Mouse (Mus musculus) bone marrow, adult 2 months (tissue): ENCODE data around the gene Cep41. TPM values are rescaled to one million over a fixed set of nuclear protein-coding genes. Genes with fewer than 3 reads are reported as not detected.

Experiments
- H3K27ac ChIP-seq: fragments of 200-500 bp; 2 replicates; pipeline ENCODE4 v1.5.1; 2012; ENCODE audit warnings: low read depth, mild to moderate bottlenecking, control low read depth, inconsistent platforms, low read length; ENCODE audit not compliant: control insufficient read depth, poor library complexity, insufficient read depth
- H3K4me1 ChIP-seq: fragments of 200-500 bp; 2 replicates; pipeline ENCODE4 v1.6.1; 2011; ENCODE audit warnings: low read length; ENCODE audit not compliant: control insufficient read depth, insufficient read depth
- H3K4me3 ChIP-seq: fragments of 200-500 bp; replicated peaks from 2 replicates; pipeline ENCODE3; 2011; ENCODE audit warnings: mild to moderate bottlenecking, low read depth, low read length, control low read depth; ENCODE audit not compliant: control insufficient read depth
- CTCF ChIP-seq: fragments of 200-500 bp; IDR thresholded peaks from 2 replicates; pipeline ENCODE4 v1.5.1; 2011; ENCODE audit warnings: low read length, control low read depth; ENCODE audit not compliant: control insufficient read depth, insufficient read depth
- POLR2A ChIP-seq: fragments of 200-500 bp; IDR thresholded peaks from 2 replicates; pipeline ENCODE4 v1.6.1; 2011; ENCODE audit warnings: low read depth, mild to moderate bottlenecking, control low read depth, low read length, borderline replicate concordance; ENCODE audit not compliant: control insufficient read depth
- WGBS: fragments of 180-500 bp; shearing (Covaris S2); methylation state at CpG from one replicate; pipeline ENCODE4 v1.1.7; 2018; 5-methylcytosine and 5-hydroxymethylcytosine counted together
- polyA plus RNA-seq: library from polyadenylated mRNA; stranded (reverse); fragments of >200 nt; gene quantifications from 2 replicates; pipeline ENCODE4 v1.2.4, GENCODE M21; 2011; ENCODE audit warnings: low replicate concordance; ENCODE audit not compliant: missing spikeins, insufficient read depth, insufficient read length

Cep41 gene
- polyA plus RNA-seq, 1 experiment: 6.5 TPM

DNA sequence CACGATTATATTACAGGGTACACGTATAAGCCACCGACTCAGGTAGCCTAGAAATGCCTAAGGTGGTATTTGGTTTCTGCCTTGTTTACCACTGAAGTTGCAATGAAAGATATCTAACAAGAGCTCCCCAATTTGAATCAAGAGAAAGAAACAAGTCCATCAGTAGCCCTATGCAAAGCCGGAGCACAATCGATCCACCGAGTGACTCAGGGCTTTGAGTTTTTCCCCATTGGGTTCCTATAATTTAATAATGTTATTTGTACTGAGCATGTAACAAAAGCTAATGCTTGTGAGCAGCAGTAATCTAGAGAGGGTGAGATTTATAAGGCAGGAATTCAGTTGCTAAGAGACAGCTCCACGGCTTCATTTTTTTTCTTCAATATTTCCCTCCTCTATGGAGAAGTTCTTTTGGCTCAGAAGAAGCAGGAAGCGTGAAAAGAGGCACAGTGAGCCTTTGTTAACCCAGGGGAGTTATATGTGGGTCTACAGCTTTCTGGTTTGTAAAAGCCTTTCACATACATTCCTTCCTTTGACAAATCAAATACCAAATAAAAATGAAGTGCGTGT lies 18.8 kb downstream of the Cep41 start:
- TF ChIP-seq POLR2A (no peak), CTCF (no peak)
- H3K4me1 ChIP-seq: peaks cover 2% of the 10 kb centered on the region; the same call in 1 of the 2 replicates
- no peak overlapping the region for H3K27ac ChIP-seq
- WGBS: 63% methylated on average over 9 of the region's 9 CpGs
- no peak overlapping the region for H3K4me3 ChIP-seq

- 55% methylated on average over 14 of the region's 14 CpGs for WGBS
- Histone ChIP-seq H3K4me3 (no peak overlapping the region), H3K27ac (no peak overlapping the region), H3K4me1 (peaks cover 2% of the 10 kb centered on the region; the same call in 1 of the 2 replicates)
- TF ChIP-seq POLR2A (no peak), CTCF (no peak)
These were observed 19.6 kb downstream of the Cep41 start for GRCm38 (mm10) chr6:30673764-30674561.

DNA sequence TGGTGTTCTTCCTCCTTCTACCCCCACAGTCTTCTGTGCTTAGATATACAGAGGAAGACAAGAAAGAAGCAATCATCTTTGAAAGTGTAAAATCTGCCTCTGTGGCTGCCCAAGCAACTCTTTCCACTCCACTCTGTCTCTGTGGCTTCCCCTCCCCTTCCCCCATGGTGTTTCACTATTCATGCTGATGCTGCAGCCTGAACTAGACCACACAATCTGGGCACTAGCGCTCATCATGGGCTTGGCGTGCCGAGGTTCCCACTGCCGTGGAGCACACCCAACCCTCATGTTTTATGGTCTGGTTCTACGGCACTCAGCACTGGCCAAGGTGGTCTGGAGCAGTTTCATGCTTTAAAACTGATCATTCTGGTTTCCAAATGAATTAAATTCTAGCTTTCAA lies 21.9 kb downstream of the Cep41 start:
- no peak overlapping the region for H3K27ac ChIP-seq
- 37% methylated on average over 5 of the region's 5 CpGs for WGBS
- peaks cover 2% of the 10 kb centered on the region; the same call in 1 of the 2 replicates for H3K4me1 ChIP-seq
- no peak overlapping the region for H3K4me3 ChIP-seq
- TF ChIP-seq CTCF (no peak), POLR2A (no peak)

DNA sequence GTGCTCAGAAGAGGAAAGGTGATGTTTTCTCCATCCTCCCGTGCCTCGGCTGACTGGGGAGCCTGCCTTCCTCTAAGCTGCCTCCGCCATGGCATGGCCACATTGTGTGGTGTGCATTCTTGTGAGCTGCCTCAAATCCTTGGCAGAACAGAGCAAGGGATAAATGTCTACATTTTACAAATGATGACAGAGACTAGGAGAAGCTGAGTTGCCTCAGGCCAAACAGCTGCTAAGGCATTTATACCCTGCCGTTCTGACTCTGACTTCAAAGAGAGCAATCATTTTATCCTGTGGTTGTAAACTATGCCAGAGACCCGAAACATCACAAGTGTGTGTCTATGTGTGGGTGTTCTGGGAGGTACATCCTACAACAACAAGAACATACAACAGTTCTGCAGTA lies 26.0 kb downstream of the Cep41 start:
- WGBS: 89% methylated on average over 5 of the region's 5 CpGs
- Histone ChIP-seq H3K4me1 (peaks cover 2% of the 10 kb centered on the region; the same call in 1 of the 2 replicates), H3K4me3 (no peak overlapping the region), H3K27ac (no peak overlapping the region)
- TF ChIP-seq POLR2A: no peak
- TF ChIP-seq CTCF: no peak

- H3K27ac ChIP-seq: no peak overlapping the region
- TF ChIP-seq POLR2A (no peak), CTCF (no peak)
- no peaks in the 10 kb centered on the region for H3K4me1 ChIP-seq
- H3K4me3 ChIP-seq: no peak overlapping the region
- 84% methylated on average over 6 of the region's 6 CpGs for WGBS
These were observed 27.5 kb downstream of the Cep41 start for GRCm38 (mm10) chr6:30666043-30666442.

DNA sequence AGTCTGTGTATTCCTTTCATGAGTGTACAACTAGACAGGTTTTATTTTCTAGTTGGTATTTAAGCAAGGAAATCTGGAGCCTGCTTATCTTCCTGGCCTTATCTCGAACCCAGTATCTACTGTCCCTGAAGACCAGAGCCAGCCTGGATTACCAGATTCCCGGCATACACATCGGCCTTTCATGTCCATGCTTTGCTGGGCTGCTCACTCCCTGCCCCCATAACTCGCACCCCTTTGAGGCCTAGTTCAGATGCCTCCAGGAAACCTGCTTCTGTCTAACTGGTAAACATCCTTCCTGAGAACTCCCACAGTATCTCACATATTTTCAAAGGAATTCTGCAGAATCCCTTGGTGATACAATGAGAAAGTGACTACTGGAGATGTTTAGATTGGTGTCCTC lies 28.3 kb downstream of the Cep41 start:
- H3K4me3 ChIP-seq: no peak overlapping the region
- WGBS: 85% methylated on average over 4 of the region's 4 CpGs
- H3K4me1 ChIP-seq: no peaks in the 10 kb centered on the region
- H3K27ac ChIP-seq: no peak overlapping the region
- TF ChIP-seq CTCF (no peak), POLR2A (no peak)

GRCm38 (mm10) chr6:30664776-30665175 lies 28.8 kb downstream of the Cep41 start:
- Histone ChIP-seq H3K4me1 (no peaks in the 10 kb centered on the region), H3K4me3 (no peak overlapping the region), H3K27ac (no peak overlapping the region)
- TF ChIP-seq POLR2A (no peak), CTCF (no peak)
- 86% methylated on average over 6 of the region's 6 CpGs for WGBS

DNA sequence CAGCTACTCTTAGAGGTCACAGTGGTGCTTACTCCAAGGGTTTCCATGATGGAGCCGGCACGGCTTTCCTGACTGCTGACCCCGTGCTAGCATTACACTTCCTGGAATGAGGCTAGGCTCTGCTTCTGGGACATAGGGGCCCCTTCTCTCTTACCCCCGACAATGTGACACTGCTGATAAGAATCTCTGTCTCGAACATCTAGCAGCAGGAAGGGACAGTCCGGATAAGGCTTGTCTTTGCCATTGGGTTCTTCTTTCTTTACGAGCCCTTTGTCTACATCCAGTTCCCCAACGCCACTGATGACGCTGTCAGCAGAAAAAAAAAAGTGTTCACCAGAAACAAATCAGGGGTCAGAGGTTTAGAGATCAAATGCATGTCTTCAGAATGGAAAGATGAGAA lies 34.9 kb downstream of the Cep41 start:
- TF ChIP-seq POLR2A (no peak), CTCF (no peak)
- Histone ChIP-seq H3K4me1 (no peaks in the 10 kb centered on the region; the same call in 1 of the 2 replicates), H3K4me3 (no peak overlapping the region), H3K27ac (no peak overlapping the region)
- WGBS: 69% methylated on average over 9 of the region's 9 CpGs

- TF ChIP-seq CTCF (no peak), POLR2A (no peak)
- H3K4me1 ChIP-seq: no peaks in the 10 kb centered on the region; the same call in 1 of the 2 replicates
- 86% methylated on average over 12 of the region's 12 CpGs for WGBS
- H3K4me3 ChIP-seq: no peak overlapping the region
- no peak overlapping the region for H3K27ac ChIP-seq
These were observed 36.3 kb downstream of the Cep41 start for GRCm38 (mm10) chr6:30657279-30657678.
